Mouse (Mus musculus): ENCODE results near the gene Nr5a1. TPM values are rescaled to one million over a fixed set of nuclear protein-coding genes. Genes with fewer than 3 reads are reported as not detected.

Gene Nr5a1
- total RNA-seq, 2 experiments from 2014 or later = not detected

DNA sequence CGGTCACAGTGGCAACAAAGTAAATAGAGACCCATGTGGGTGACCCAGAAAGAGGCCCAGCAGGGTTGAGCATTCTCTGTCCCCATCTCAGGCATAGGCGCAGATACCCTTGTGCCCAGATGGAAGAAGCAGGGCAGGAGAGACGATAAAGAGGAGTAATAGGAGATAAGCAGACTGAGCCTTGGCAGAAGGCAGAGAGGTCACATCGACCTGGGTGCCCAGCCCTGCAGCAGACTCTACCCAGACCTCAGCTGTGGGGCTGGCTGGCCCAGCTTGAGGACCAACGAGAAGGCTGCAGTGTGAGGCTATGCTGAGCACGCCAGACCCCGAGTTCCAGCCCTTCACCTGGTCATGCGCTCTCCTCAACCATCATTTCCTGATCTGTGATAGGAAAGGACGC, 10.0 kb downstream of the Nr5a1 start:
- DNase-seq = no peak

DNA sequence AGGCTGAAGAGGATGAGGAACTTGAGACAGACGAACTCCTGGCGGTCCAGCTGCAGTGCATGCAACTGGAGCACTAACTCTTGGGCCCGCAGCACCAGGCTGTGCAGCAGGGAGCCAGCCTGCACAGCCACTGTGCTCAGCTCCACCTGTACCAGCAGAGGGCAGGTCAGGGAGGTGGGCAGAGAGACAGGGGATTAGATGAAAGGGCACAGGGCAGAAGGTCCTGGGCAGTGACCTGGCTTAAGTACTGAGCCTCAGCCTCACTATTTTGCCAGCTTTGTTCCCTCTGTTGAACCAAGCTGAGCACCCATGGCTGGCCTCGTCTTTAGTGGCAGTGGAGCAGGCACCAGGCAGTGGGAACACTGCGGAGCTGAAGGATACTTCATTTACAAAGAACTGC, 14.2 kb downstream of the Nr5a1 start:
- DNase-seq = no peak

DNA sequence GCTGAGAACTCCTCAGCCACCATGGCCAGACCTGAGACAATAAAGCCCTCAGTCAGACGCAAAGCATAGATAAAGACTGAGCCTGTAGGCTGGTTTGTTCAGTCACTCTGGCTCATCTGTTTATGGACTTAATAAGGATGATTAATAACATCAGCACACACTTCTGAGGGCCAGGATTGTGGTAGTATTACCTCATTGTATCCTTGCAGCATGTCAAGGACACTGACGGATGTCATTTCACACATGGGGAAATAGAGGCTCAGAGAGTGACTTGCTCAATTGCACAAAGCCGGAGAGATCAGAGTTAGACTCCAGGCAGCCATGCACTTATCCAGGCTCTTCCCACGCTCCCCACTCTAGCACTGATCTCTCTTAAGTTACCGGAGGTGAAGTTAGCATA, 15.7 kb downstream of the Nr5a1 start:
- DNase-seq = no peak

DNA sequence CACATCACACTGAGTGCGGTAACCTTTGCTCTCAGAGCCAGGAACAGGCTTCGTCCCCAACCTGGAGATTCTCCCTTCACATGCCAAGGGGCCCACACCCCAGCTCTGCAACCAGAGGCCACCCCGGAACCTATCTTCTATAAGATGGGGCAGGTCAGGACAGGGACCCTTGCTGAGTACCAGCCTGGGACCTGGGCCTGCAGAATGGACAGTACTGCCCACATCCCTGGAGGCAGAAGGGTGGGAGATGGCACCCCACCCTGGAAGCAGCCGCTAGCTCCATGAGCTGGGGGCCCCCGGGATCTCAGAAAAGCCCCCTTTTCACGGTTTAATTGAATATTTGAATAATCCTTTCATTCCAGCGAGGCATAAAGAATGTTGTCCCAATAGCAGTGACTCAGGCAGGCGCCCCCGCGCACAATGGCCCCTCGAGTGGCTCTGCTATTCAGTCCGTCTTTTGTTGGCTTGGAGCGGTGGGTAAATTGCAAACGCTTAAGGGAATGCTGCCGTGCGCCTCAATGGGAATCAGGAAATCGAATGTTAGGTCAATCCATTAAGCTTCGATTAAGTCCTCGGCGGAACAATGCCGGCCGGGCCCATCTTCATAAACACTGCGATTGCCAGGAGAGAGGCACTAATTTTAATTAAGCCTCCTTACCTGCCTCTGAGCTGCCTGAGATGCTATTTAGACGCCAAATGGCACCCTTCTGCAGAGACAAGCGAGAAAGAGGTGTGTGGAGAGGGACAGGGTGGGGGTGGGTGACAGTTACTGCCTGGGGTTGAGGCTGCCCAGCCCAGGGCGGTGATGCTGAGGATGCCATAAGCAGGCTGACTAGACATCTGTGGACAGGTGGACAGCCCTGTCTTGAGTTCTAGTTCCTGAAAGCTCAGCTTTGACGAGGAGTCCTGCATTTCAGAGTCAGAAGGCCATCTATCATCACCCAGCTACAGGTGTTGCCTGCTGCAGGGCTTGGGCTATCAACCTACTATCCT, 16.9 kb downstream of the Nr5a1 start:
- DNase-seq = no peak

DNA sequence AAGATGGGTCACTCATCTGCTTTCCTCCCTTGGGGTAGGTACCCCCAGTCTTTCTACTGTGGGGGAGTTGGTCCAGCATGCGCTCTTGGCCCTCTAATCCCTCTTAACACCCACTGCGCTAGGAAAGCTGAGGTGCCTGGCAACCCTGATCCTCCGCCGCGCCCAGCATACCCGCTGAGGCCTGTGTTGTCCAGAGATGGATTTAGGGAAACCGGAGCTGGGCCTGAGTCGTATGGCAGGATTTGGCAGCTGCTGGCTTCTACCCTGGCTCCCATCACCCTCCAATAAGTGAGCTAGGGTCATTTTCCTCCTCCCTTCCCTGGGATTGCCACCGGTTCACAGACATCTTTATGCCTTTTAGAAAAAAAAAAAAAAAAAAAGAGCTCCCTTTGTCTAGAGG, 18.6 kb downstream of the Nr5a1 start:
- DNase-seq = no peak

DNA sequence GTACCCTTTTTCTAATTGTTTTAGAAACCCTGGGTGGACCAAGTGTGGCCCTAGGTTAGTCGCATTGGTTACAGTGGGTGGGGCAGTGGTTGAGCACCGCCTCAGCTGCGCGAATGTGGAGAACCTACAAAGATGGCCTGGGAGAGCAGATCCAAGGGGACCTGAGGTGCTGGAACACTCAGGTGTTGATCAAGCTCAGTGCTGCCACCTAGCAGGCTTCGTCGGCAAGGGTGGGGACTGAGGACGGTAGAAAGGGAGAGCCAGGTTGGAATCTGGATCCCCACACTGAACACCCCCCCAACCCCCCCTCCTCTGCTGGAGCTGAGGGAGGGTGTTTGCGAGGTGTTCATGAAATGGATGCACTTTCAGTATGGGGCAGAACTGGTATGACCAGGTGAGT, 22.8 kb downstream of the Nr5a1 start:
- DNase-seq = no peak

DNA sequence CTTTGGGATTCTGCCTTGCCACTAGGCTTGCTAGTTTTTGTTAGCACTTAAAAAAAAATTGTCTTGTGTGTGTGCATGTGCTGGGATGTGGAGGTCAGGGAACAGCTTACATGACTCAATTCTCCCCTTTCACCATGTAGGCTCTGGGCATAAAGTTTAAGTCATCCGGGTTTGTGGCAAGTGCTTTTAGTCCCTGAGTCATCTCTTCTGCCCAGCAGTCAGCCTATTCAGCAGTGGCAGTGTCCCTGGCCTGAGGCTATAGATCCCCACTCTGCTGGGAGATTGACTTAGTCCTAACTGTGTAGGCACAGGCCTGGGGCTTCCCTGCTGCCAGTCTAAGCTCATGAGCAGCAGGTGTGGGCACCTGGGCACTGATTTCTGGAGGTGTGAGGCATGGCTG, 24.5 kb downstream of the Nr5a1 start:
- DNase-seq = no peak

DNA sequence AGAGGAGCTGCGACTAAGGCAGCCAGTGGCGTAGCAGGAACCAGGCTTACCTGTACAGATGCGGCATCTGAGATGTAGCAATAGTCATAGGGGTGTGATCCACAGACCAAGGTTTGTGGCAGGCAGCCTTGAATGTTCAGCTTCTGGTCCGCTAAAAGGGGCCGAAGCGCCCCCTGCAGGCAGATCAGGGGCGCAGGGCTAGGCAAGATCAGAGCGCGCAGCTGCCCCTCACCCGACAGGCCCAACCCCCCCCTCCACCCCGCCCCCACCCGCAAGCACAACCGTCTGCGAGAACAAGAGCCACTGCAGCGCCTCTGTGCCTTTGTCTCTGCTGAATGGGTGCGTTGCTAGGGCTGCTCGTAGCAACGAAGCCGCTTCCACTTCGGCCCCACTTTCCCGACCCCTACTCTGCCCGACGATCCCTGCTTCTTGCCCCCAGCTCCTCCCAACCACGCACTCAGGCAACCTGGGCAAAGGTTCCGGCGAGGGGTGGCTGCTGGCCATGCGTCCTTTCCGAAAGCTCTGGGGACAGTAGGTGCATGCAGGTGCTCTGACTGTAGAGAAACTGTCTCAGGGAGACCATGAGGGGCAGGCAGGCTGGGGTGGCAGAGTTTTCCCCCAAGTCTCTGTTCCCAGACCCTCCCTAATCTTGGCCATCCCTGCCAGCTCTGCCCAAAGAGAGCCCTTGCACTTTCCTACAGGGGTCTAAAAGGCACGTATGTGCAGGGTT, 25.4 kb downstream of the Nr5a1 start:
- peak; percentile 35 to 42 for DNase-seq

DNA sequence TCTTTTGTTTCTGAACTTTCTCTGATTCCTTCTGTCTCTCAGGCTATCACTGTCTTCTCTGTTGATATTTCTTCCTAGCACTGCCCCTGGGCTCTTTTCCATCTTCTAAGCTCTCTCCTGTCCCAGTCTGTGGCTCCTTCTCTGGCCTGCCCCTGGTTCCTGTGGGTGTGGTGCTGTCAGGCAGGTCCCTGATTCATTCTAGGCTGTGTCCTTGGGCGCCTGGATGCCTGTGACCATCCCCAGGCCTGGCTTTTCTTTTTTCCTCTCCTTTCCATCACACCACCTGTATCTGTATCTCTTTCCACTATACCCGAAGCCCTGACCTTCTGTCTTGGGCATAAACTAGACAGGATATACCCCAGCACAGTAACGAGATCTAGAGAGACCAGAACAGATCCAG, 28.6 kb downstream of the Nr5a1 start:
- DNase-seq = no peak

DNA sequence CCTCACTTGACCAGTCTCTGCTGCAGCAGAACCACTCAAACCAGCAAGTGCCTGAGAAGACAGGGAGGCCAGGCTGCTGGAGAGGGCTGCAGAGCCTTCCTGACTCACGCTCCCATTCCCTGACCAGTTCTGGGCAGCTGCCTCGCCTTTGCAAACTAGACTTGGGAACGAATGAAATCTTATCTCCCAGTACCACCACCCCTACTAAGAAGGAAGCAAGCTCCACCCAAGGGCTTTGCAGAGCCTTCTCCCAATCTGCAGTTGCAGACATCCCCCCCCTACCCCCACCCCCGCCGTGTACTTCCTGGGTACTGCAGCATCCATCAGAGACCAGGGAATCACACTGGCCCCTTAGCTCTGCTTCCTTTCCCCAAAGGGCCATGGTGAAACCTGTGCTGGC, 31.3 kb downstream of the Nr5a1 start:
- DNase-seq = no peak

DNA sequence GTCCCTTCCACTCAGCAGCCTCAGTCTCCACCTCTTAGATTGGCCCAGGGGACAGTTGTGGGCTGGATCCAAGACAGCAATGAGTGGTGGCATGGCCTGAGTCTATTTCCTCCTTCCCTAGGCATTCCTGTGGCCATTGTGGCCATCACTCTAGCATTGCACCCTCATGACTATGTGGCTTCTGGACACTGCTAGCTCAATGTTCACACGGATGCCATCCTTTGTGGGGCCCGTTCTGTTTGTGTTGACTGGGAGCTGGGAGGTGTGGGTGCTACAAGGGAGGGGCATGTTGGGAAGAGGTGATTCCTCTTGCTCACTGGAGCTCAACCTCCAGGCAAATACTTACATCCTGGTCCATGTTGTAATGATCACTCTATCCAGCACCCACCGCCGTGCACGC, 32.1 kb downstream of the Nr5a1 start:
- no peak for DNase-seq

DNA sequence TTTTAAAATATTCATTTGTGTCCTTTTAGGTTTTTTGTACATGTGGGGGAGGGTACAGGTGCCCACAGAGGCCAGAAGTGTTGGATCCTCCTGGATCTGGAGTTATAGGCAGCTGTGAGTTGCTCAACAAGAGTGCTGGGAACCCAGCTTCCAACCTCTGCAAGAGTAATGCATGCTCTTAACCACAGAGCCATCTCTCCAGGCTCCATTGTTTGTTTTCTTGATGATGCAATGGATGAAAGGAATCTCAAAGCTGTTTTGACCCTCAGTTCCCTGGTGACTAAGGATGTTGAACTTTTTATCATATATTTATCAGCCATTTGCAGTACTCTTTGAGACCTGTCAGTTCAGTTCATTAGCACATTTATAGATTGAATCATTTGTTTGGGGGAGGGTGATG, 35.4 kb downstream of the Nr5a1 start:
- DNase-seq = no peak

DNA sequence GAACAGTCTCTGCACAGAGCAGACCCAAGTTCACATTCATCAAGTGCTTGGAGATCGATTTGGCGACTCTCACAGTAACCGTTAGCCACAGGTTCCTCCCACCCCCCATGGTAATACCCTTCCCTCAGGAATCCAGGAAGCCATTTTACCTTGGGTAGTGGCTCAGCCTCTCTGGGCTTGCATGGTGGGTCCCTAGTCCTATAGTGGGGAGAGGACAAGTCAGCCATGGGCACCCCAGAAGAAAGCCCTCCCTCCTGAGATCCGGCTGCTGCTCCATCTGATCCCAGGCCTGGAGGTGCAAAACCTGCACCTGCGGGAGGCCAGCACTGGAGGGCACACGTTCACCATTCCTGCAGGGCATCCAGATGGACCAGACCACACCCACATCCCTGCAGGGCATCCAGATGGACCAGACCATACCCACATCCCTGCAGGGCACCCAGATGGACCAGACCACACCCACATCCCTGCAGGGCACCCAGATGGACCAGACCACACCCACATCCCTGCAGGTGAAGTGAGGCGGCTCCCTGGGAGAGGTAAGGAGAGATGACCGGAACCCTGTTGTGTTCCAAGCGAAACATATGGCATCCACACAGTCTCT, 38.9 kb downstream of the Nr5a1 start:
- no peak for DNase-seq

DNA sequence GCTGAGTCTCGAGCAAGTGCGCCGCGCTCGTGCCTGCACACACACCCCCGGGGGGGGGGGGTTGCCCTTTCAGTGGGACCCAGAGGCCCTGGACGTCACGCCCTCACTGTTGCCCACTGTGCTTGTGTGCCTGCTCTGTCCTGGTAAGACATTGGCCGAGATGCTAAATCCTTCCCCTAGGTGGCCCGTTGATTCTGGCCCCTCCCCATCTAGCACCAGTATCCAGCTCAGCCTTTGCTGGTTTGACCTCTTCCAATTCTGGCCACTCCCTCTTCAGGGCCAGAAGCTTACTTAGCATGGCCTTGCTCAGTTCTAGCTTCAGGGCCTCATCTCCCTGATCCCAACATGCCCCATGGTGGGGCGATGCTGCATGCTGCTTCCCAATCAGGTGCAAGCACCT, 41.8 kb downstream of the Nr5a1 start:
- DNase-seq = no peak

DNA sequence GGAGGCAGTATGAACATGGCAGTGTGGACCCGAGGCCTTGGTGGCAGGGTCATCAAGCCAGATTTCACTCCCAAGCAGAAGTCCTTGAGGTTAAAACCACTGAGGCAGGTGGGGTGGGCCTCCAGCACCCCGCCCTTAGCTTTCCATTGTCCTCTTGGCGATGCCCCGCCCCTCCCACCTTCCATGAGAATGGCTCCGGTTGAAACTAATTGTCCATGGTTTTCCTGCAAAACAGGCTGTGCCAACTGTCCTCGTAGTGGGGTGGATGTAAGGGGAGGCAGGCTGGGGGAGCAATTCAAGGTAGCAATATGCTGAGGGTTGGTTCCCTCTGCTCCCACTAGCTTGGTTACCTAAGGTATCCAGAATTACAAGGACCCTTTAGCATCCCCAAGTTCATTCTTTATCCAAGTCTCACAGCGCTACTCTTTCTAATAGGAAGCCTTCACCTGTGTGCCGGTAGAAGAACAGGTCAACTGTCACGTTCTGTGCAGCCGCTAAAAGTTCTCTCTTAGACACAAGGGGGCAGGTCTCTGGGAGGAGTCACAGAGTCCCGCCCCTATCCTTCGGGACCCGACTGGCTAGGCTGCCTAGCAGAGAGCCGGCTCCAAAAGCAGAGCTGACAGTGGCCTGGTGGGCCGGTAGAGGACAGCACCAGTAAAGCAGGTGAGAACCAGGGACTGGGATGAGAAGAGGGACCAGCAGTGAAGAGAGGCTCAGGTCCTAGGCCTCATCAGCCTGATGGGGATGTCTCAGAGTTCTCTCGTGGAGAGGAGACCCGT, 45.4 kb downstream of the Nr5a1 start:
- DNase-seq = no peak

DNA sequence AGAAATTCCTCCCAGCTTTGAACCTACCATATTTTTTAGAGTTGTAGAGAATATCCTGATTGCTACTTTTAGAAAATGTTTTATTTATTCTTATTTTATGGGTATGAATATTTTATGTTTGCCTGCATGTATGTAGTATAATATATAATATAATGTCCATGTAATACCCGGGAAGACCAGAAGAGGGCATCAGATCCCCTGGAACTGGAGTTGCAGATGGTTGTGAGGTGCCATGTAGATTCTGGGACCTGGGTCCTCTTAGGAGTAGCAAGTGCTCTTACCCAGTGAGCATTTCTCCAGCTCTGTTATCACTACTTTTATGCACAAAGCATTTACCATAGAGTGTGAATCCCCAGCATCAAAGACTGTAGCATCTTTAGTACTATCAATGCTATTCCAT, 52.9 kb downstream of the Nr5a1 start:
- no peak for DNase-seq

DNA sequence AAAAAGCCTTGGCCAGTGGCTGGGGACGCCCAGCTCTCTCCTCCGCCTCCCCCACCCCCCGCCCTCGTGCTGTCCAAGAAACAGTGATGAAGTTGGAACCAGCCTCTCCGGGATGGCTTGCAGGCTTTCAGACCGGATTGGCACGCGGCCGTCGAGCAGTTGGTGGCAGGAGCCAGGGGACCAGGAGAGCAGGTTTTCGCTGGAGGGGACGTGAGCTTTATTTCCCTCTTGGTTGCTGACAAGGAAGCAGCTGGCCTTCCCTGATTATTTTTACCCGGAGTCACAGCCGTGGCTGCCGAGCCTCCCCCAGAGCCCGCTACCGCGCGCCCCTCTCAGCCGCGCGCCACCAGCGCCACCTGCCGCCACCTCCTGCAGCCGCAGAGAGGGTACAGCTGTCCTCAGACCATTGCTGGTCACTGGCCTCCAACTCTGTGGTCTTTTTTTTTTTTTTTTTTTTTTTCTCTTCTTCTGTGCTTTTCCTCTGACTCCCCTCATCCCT, 56.0 kb downstream of the Nr5a1 start:
- DNase-seq = peak; percentile 79 to 82

DNA sequence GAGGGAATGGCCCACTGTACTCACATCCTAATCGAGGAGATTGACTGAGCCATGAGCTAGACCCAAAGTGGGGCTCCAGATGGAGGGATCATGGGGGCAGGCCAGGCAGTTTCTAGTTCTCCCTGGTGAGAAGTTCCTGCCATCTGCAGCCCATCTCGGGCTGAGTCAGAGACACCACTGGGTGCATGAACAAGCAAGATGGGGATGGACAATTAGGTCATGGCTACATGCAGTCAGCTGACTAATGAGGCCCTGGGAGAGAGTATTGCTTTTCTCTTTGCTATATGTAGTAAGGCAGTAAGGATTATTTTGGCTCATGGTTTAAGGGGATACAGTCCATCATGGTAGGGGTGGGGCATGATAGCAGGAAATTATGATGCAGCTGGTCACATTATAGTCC, 60.6 kb downstream of the Nr5a1 start:
- no peak for DNase-seq

DNA sequence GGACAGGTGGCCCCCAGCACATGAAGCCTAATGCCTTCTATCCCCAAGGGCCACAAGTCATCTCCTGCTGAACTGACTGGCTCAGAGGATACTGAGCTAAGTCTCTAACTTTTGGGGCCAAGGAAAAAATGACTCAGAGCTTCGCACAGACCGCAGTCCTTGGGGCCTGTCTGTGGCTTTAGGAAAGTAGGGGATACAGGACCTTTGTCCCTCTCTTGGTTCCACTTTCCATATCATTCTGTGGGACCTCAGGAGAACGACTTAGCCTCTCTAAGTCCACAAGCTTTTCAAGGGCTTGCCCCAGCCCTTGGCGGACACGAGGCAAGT, 61.1 kb downstream of the Nr5a1 start:
- no peak for DNase-seq

DNA sequence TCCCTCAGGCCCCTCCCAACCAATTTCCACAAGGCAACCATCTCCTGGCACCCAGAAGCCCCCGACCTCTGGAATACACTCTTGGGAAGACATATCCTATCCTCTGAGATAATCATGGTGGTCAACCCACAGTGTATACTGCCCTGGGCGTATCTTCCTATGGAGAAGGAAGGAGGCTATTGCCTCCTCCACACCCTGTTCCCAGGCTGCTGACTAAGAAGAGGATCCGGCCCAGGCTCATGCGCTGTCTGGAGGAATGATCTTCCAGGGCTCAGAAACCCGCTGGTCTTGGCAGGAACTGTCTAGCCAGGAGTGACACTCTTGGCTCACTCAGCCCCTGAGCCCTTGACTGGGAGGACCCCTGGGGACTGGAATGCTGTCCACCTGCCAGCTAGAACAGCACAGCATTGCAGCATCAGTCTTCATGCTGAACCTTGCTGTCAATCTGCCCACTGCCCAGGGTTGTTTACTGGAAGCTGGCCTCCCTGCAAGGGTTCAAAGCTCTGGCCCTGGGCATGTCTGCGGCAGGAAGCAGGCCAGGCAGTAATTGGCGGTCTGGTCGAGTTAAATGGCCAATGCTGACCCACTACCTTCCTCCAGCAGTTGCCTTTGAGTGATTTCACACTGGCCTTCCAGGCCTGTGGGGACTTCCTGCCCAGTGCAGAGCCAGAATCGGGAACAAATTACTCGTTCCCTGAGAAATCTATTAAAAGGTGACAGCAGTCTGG, 61.6 kb downstream of the Nr5a1 start:
- no peak for DNase-seq

DNA sequence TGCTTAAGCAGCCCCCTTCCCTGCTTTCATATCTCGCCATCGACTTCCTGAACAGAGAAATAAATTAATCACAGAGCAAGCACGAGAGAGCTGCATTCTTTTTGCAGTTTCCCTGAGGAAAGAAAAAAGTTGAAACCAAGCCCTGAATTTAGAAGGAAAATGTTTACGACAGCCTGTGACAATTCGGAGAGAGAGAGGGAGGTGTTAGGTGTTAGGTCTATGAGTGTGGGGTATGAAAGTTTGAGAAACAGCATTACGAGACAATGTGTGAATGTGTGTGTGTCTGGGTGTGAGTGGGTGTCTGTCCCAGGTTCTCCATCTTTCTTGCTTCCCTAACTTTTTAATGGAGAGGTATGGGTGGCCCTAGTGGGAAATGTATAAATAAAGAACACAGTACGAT, 62.2 kb downstream of the Nr5a1 start:
- DNase-seq = no peak

DNA sequence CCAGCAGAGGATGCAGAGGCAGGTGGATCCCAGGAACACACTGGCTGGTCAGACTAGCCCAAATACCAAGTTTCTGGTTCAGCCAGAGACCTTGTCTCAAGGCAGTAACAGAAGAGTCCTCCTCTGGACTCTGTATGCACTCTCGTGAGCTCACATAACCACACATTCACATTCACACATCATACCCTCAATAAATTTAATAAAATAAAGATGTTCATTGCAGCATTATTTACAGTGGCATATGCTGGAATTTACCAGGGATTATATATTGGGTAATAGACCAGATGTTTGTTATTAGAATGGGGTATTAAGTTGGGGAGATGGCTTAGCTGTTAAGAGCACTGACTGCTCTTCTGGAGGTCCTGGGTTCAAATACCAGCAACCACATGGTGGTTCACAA, 64.0 kb downstream of the Nr5a1 start:
- DNase-seq = no peak
